Mouse (Mus musculus): Measurements from ENCODE around the gene Nbas. TPM values are rescaled to one million over a fixed set of nuclear protein-coding genes. Genes with fewer than 3 reads are reported as not detected.
A peak's percentile ranks its signal among the peaks of the same experiment; 100 is the strongest.

Gene Nbas
- polyA plus RNA-seq, 1 experiment from 2014 or later: 15.4 TPM

- Histone ChIP-seq H3K27ac (replicated peaks) (no peak overlapping the region), H3K9ac (replicated peaks) (no peak overlapping the region), H3K4me2 (no peak overlapping the region), H3K4me1 (peaks cover 17% of the 10 kb centered on the region), H3K9me3 (replicated peaks) (no peaks in the 10 kb centered on the region), H3K4me3 (replicated peaks) (no peak overlapping the region), H3K27me3 (replicated peaks) (no peaks in the 10 kb centered on the region), H3K36me3 (no peaks in the 10 kb centered on the region)
- 75% methylated on average over 9 of the region's 9 CpGs for WGBS
- ATAC-seq (ENCODE audit: low FRiP score): peak; percentile 60
Measured at GRCm38 (mm10) chr12:13594746-13595469, 326.0 kb downstream of the Nbas start.

GRCm38 (mm10) chr12:13597026-13597425 is 328.1 kb downstream of the Nbas start:
- Histone ChIP-seq H3K9me3 (replicated peaks) (no peaks in the 10 kb centered on the region), H3K27me3 (replicated peaks) (no peaks in the 10 kb centered on the region), H3K4me1 (peaks cover 17% of the 10 kb centered on the region), H3K4me2 (no peak overlapping the region), H3K27ac (replicated peaks) (no peak overlapping the region), H3K4me3 (replicated peaks) (no peak overlapping the region), H3K36me3 (no peaks in the 10 kb centered on the region), H3K9ac (replicated peaks) (no peak overlapping the region)
- no peak for ATAC-seq (ENCODE audit: low FRiP score)
- WGBS: 64% methylated on average over 2 of the region's 2 CpGs

- H3K4me3 ChIP-seq (replicated peaks): no peak overlapping the region
- H3K9me3 ChIP-seq (replicated peaks): no peaks in the 10 kb centered on the region
- H3K27ac ChIP-seq (replicated peaks): peak overlapping the region; percentile 48; the same call in 1 of the 2 replicates
- peaks cover 17% of the 10 kb centered on the region for H3K4me1 ChIP-seq
- no peak overlapping the region for H3K9ac ChIP-seq (replicated peaks)
- no peaks in the 10 kb centered on the region for H3K27me3 ChIP-seq (replicated peaks)
- ATAC-seq (ENCODE audit: low FRiP score): 0 out of 2 replicates have a peak, but pooled peaks have one; percentile 36
- 28% methylated on average over 4 of the region's 4 CpGs for WGBS
- H3K36me3 ChIP-seq: no peaks in the 10 kb centered on the region
- no peak overlapping the region for H3K4me2 ChIP-seq
Measured at GRCm38 (mm10) chr12:13598545-13598944, 329.6 kb downstream of the Nbas start.

- ATAC-seq (ENCODE audit: low FRiP score): no peak; the same call in 1 of the 2 replicates
- Histone ChIP-seq H3K36me3 (no peaks in the 10 kb centered on the region), H3K9me3 (replicated peaks) (no peaks in the 10 kb centered on the region), H3K27ac (replicated peaks) (no peak overlapping the region), H3K4me3 (replicated peaks) (no peak overlapping the region), H3K4me1 (peaks cover 10% of the 10 kb centered on the region), H3K27me3 (replicated peaks) (no peaks in the 10 kb centered on the region), H3K4me2 (no peak overlapping the region), H3K9ac (replicated peaks) (no peak overlapping the region)
Measured at GRCm38 (mm10) chr12:13602414-13602813, 333.5 kb downstream of the Nbas start.

GRCm38 (mm10) chr12:13607021-13607420 is 338.1 kb downstream of the Nbas start:
- H3K27me3 ChIP-seq (replicated peaks): no peaks in the 10 kb centered on the region
- H3K4me1 ChIP-seq: 0 out of 2 replicates have a peak, but pooled peaks cover 3% of the 10 kb centered on the region
- no peaks in the 10 kb centered on the region for H3K36me3 ChIP-seq
- H3K4me2 ChIP-seq: no peak overlapping the region
- H3K4me3 ChIP-seq (replicated peaks): no peak overlapping the region
- no peak for ATAC-seq (ENCODE audit: low FRiP score)
- no peak overlapping the region for H3K27ac ChIP-seq (replicated peaks)
- no peak overlapping the region for H3K9ac ChIP-seq (replicated peaks)
- no peaks in the 10 kb centered on the region for H3K9me3 ChIP-seq (replicated peaks)
- WGBS: 87% methylated on average over 2 of the region's 2 CpGs

GRCm38 (mm10) chr12:13609027-13609426 is 340.1 kb downstream of the Nbas start:
- H3K9me3 ChIP-seq (replicated peaks): no peaks in the 10 kb centered on the region
- 63% methylated on average over 11 of the region's 11 CpGs for WGBS
- H3K9ac ChIP-seq (replicated peaks): no peak overlapping the region
- H3K27me3 ChIP-seq (replicated peaks): no peaks in the 10 kb centered on the region
- peak; percentile 43; the same call in 1 of the 2 replicates for ATAC-seq (ENCODE audit: low FRiP score)
- H3K4me1 ChIP-seq: 0 out of 2 replicates have a peak, but pooled peaks cover 3% of the 10 kb centered on the region
- no peaks in the 10 kb centered on the region for H3K36me3 ChIP-seq
- H3K4me3 ChIP-seq (replicated peaks): no peak overlapping the region
- no peak overlapping the region for H3K4me2 ChIP-seq
- no peak overlapping the region for H3K27ac ChIP-seq (replicated peaks)

- Histone ChIP-seq H3K27ac (replicated peaks) (peak overlapping the region; percentile 23; the same call in 1 of the 2 replicates), H3K4me2 (no peak overlapping the region), H3K27me3 (replicated peaks) (no peaks in the 10 kb centered on the region), H3K9me3 (replicated peaks) (no peaks in the 10 kb centered on the region), H3K36me3 (no peaks in the 10 kb centered on the region), H3K4me1 (0 out of 2 replicates have a peak, but pooled peaks cover 3% of the 10 kb centered on the region), H3K9ac (replicated peaks) (no peak overlapping the region), H3K4me3 (replicated peaks) (no peak overlapping the region)
- 10% methylated on average over 2 of the region's 2 CpGs for WGBS
- ATAC-seq (ENCODE audit: low FRiP score): no peak
Measured at GRCm38 (mm10) chr12:13613041-13613440, 344.1 kb downstream of the Nbas start.

- WGBS: 63% methylated on average over 7 of the region's 7 CpGs
- H3K4me2 ChIP-seq: no peak overlapping the region
- no peak overlapping the region for H3K27ac ChIP-seq (replicated peaks)
- ATAC-seq (ENCODE audit: low FRiP score): no peak
- H3K4me3 ChIP-seq (replicated peaks): no peak overlapping the region
- no peaks in the 10 kb centered on the region for H3K9me3 ChIP-seq (replicated peaks)
- H3K27me3 ChIP-seq (replicated peaks): no peaks in the 10 kb centered on the region
- H3K36me3 ChIP-seq: no peaks in the 10 kb centered on the region
- H3K4me1 ChIP-seq: no peaks in the 10 kb centered on the region
- H3K9ac ChIP-seq (replicated peaks): no peak overlapping the region
Measured at GRCm38 (mm10) chr12:13615661-13616060, 346.7 kb downstream of the Nbas start.

- Histone ChIP-seq H3K27ac (replicated peaks) (no peak overlapping the region), H3K4me2 (no peak overlapping the region), H3K36me3 (no peaks in the 10 kb centered on the region), H3K9ac (replicated peaks) (no peak overlapping the region), H3K4me1 (0 out of 2 replicates have a peak, but pooled peaks cover 2% of the 10 kb centered on the region), H3K9me3 (replicated peaks) (no peaks in the 10 kb centered on the region), H3K27me3 (replicated peaks) (no peaks in the 10 kb centered on the region), H3K4me3 (replicated peaks) (no peak overlapping the region)
- no peak for ATAC-seq (ENCODE audit: low FRiP score)
- WGBS: 84% methylated on average over 15 of the region's 15 CpGs
Measured at GRCm38 (mm10) chr12:13622150-13622822, 353.4 kb downstream of the Nbas start.

- Histone ChIP-seq H3K9ac (replicated peaks) (no peak overlapping the region), H3K4me3 (replicated peaks) (no peak overlapping the region), H3K36me3 (no peaks in the 10 kb centered on the region), H3K4me2 (no peak overlapping the region), H3K27me3 (replicated peaks) (no peaks in the 10 kb centered on the region), H3K27ac (replicated peaks) (no peak overlapping the region), H3K9me3 (replicated peaks) (no peaks in the 10 kb centered on the region), H3K4me1 (0 out of 2 replicates have a peak, but pooled peaks cover 1% of the 10 kb centered on the region)
- no peak for ATAC-seq (ENCODE audit: low FRiP score)
- 31% methylated on average over 12 of the region's 12 CpGs for WGBS
Measured at GRCm38 (mm10) chr12:13626803-13627706, 358.1 kb downstream of the Nbas start.

Measured in neural tube, embryonic 15.5 days (tissue).